Mouse (Mus musculus): ENCODE measurements at regions not wholly inside any gene's neighbourhood (a gene's known extent, or its start where the extent isn't known, plus 50 kb on each side); places are given as distances from the start of the nearest gene placed in this dataset.

GRCm38 (mm10) chr3:37916281-37916680 lies 192.0 kb upstream of the Gm5148 start:
- POLR2A ChIA-PET, result interaction anchor here in 1 of 4 experiments (0.5 kb wide), 1 partner anchor 496 kb away, joined by 3 read pairs; the partner anchor contains the start of genes Nudt6 and Spata5
- CTCF ChIA-PET, result no interaction called here

- POLR2A ChIA-PET, result no interaction called here
- CTCF ChIA-PET, result no interaction called here
Observed at GRCm38 (mm10) chr3:37915673-37916072, 191.4 kb upstream of the Gm5148 start.

GRCm38 (mm10) chr3:37914136-37914535 lies 189.8 kb upstream of the Gm5148 start:
- ChIA-PET POLR2A (interaction anchor here in 1 of 4 experiments (0.6 kb wide), 1 partner anchor 63 kb away, joined by 3 read pairs; no protein-coding TSS in a partner anchor), CTCF (no interaction called here)

GRCm38 (mm10) chr3:37909821-37910220 lies 185.5 kb upstream of the Gm5148 start:
- ChIA-PET POLR2A (no interaction called here), CTCF (no interaction called here)

GRCm38 (mm10) chr3:37909008-37909407 lies 184.7 kb upstream of the Gm5148 start:
- POLR2A ChIA-PET, result no interaction called here
- CTCF ChIA-PET, result no interaction called here

DNA sequence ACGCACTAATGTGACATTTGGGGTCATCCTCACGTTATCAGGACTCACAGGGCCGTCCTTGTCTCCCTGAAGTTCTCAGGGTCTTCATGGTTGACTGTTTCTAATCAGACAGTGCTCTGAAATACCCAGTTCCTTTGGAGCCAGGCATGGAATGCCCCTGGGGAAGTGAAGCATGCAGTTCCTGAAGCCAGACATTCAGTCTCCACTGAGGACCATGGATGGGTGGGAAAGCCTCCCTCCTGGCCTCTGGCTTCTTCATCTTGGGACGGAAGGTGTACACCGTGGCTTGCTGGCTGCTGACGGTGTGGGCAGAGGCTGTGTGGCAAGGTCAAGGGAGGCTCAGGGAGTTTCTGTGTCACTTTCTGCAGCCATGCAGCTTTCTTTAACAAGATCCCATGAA lies 184.2 kb upstream of the Gm5148 start:
- CTCF ChIA-PET, result no interaction called here
- POLR2A ChIA-PET, result no interaction called here

DNA sequence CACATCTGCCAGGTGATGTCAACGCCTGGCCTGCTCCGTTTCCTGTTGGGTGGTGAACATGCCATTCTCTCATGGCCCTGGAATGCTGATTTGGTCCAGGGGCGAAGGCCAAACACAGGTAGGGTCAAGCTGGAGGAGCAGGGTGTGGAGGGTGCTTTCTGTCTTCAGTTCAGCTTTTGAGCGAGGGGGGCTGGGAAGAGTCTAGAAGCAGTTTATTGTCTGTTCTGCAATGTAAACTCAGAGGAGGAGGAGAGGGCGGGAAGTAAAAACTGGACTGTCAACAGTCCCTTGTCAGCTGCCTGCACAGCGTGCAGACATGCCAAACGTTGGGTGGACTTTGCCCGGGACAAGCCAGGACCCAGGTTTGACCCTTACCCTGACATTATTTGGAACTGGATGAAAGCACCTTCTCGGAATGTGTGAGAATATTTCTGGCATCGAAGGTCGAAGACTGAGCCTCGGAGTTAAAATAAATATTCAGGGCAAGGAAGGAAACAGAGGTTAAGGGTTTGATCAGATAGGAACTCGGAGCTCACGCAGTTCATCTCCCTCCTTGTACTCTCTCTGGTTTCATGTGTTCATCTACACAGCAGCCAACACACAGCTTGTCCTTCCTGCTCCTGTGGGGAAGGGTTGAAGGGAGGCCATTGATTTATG lies 183.3 kb upstream of the Gm5148 start:
- POLR2A ChIA-PET, result no interaction called here
- CTCF ChIA-PET, result no interaction called here

DNA sequence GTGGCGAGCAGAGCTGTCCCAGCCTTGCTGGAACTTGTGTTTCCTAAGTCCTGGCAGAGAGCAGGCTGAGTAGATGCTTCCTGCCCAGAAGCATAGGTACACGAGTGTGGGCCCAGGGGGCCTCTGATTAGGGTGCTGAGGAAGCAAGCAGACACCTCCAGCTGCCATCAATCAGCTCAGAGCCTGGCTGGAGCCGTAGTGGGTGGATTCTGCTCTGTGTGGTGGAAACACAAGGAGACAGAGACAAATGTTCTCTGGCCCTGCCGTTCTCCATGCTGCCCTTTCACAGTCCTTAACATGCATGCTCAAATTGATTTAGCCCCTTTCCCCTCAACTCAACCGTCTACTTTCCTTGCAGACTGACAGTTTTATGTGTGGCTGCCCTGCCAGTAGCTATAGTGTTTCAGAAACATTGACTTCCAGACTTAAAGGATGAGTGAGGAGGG lies 182.5 kb upstream of the Gm5148 start:
- ChIA-PET CTCF (no interaction called here), POLR2A (interaction anchor here in 1 of 4 experiments (0.6 kb wide), 1 partner anchor 452 kb away, joined by 3 read pairs; no protein-coding TSS in a partner anchor)

DNA sequence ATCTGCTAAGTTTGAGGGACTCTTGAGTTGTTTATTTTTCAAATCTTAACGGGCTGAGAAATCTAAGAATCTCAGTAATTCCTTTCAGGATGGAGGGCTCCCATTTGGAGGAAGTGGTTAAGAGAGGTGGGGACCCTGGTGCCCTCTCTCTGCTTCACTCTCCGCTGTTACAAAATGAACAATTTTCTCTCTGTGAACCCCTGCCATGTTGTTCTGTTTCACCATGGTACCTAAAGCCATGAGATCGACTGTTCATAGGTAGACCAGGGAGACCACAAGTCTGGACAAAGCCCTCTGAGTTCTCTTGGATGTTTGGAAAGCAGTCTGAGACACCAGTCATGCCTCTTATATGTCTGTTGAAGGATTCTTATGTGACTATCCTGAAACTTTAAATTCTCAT lies 179.9 kb upstream of the Gm5148 start:
- ChIA-PET CTCF (no interaction called here), POLR2A (no interaction called here)

GRCm38 (mm10) chr3:37903482-37903881 lies 179.2 kb upstream of the Gm5148 start:
- CTCF ChIA-PET, result no interaction called here
- POLR2A ChIA-PET, result no interaction called here

- POLR2A ChIA-PET, result no interaction called here
- CTCF ChIA-PET, result no interaction called here
Observed at GRCm38 (mm10) chr3:37903021-37903420, 178.7 kb upstream of the Gm5148 start.

DNA sequence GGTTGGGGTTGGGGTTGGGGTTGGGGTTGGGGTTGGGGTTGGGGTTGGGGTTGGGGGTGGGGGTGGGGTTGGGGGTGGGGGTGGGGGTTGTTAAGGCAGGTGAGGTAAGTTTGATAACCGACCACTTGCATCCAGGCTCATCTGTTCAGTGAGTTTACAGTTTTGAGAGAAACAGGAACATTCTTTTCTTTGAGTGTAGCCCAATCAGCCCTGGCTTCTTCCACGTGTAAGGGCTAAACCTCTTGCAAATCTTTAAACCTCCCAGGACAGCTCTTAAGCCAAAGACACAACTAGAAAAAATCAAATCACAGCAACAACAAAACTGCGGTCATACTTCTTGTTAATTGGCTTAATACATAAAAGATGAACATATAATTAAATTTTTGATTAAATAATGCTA lies 173.1 kb upstream of the Gm5148 start:
- ChIA-PET CTCF (no interaction called here), POLR2A (interaction anchor here in 1 of 4 experiments (0.6 to 0.7 kb wide), 3 partner anchors 279 to 554 kb away, joined by 3 to 9 read pairs (median 3); no protein-coding TSS in a partner anchor)

DNA sequence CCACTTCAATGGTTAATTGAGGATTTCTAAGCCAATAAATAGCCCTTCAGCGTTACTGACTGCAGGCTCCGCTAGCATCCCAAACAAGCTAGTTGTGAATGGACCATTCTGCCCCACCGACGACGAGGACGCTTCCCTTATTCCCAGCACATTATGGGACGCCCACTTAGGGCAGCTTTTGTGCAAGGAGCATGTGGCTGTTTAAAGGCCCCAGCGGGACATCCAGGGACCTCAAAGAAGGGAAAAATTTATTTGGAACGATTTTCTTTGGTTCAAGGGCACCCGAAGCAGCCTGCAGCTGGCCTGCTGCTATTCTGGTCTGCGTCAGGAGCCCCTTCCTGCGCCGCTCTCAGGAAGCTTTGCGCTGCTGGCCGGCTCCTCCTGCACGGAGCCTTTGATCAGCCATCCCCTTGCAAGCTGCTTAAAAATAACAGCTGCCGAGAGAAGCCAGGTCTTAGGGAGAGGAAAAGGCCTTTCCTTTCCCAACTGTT lies 172.6 kb upstream of the Gm5148 start:
- ChIA-PET CTCF (no interaction called here), POLR2A (interaction anchor here in 1 of 4 experiments (0.6 to 0.9 kb wide), 3 partner anchors 185 to 554 kb away, joined by 3 read pairs; no protein-coding TSS in a partner anchor)

DNA sequence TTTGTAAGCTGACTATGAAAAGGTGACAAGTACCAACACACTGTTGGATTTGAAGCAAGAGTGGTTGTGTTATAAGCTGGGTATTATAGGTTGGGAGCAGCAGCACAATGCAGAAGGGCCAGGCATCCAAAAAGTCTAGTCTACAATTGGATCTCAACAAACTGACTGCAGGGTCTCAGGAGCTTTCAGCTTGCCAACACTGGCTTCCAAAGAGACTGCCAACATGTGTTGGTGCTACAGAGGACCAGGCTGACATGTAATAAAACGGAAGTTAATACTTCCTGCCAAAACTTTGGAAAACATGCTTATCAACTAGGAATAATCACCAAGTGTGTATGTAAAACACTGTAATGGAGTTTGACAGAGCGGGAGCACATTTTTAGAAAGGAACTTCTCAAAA lies 170.3 kb upstream of the Gm5148 start:
- CTCF ChIA-PET, result no interaction called here
- POLR2A ChIA-PET, result no interaction called here

DNA sequence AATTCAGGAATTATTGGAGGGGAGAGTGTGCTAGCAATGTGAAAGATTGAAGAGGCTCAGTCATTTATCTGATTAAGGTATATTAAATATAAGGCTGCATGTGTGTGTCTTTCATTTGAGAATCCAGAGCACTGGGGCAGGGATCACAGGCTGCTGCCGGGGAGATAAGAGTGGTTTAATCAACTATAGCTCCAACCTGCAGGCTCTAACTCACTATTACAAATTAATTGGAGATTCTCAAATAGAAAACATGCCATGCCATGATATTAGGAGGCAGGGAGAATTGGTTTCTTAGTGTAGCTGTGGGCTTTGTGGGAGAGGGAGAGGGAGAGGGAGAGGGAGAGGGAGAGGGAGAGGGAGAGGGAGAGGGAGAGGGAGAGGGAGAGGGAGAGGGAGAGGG lies 165.9 kb upstream of the Gm5148 start:
- CTCF ChIA-PET, result no interaction called here
- POLR2A ChIA-PET, result no interaction called here

DNA sequence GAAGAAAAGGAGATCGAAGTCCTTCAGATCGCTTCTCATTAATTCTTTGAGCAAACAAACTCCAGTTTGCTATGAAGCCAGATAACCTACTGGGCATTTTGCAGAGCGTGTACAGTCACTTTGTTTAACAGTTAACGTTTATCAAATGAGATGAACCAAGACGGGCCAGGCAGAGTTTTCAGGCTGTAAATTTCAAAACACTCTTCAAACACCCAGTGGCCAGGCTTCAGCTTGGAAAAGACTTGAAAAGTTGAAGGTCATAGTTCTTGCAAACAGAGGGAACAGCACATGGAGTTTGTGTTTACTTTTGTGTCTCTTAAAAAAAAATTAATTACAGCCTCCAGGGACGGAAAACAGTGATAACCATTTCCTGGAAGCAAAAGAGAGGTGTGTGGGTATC lies 164.2 kb upstream of the Gm5148 start:
- ChIA-PET CTCF (interaction anchor here in 1 of 4 experiments (1.0 kb wide), 1 partner anchor 20 kb away, joined by 3 read pairs; no protein-coding TSS in a partner anchor), POLR2A (interaction anchor here in 1 of 4 experiments (0.5 kb wide), 1 partner anchor 1011 kb away, joined by 3 read pairs; no protein-coding TSS in a partner anchor)

DNA sequence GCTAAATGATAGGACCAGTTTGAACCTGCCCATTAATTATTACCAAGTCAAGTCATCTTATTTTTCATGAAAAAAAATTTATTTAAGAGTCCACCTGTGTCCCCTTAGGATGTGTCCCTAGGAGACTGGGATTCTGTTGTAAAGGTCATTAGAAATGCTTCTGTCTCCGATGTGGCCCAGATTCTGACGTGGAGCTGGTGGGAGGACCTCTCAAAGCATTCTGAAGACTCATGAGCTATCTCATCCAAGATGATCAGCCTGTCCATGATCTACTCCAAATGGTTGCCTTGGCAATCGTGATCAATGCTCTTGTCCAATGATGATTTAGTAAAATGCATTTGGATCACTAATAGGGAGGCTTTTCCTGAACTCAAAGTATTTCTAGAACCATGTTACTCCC lies 163.4 kb upstream of the Gm5148 start:
- CTCF ChIA-PET, result interaction anchor here in 1 of 4 experiments (1.0 kb wide), 1 partner anchor 19 kb away, joined by 3 read pairs; no protein-coding TSS in a partner anchor
- POLR2A ChIA-PET, result no interaction called here

DNA sequence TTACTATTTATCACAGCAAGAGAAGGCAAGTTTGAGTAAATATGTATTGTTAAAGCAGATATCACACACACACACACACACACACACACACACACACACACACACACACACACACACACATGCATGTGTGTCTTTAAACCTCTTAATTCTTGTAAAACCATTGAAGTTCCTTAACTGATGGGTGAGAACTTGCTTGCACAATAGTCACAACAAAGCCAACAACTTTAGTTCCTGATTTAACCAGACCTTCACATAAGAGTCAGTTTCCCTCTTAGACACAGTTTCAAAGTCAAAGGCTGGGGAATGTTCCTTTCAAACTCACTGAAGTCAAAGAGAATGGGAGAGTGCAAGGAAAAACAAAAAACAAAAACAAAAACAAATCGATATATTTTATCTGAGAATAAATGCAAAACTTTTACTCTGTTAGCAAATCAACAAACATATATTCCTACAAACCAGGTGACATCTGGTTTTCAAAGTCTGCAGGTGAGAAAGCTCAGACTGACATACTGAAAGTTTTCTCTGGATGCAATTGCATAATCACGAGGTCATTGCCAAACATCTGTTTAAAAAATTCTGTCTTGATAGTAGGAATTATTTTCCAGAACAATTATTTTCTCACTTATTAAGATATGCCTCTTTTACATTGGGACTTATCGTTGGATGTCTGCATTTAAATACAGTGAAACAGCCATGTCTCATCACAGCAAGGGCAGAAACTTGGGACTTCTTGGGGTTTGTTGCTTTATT lies 162.6 kb upstream of the Gm5148 start:
- ChIA-PET CTCF (no interaction called here), POLR2A (no interaction called here)

DNA sequence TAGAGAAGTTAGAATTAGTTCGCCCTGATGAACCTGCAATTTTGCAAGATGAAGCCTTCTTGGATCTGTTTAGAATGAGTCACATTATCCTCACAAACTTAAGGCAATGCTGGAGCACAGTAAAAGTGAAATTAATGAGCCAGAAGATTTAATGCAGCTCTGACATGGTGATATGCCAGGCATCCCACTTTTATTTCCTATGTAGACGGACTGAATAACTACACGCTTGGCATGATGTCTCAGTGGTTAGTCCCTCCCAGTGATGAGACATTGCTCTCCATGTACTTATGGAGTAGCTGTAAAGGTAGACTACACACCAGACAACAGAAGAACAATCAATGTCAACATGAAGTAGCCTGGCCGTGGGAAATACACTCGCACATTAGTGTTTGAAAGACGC lies 161.5 kb upstream of the Gm5148 start:
- CTCF ChIA-PET, result no interaction called here
- POLR2A ChIA-PET, result no interaction called here

DNA sequence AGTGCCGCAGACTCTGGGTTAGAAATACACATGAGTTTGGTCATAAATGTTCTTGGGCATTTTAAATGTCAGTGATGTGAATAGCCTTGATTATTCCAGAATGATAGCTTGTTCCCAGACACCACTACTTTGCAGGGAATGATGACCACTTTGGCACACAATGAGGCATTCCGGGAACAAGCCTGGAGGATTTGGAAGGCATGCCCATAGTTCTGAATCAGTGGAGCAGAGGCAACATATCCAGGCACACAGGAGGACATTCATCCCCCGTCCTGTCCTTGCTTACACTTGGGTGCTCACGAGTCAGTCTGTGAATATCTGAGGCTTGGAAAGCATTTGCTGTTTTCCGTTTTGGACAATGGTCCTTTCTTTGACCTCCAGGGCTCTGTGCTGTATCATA lies 158.1 kb upstream of the Gm5148 start:
- POLR2A ChIA-PET, result no interaction called here
- CTCF ChIA-PET, result no interaction called here

- POLR2A ChIA-PET, result no interaction called here
- CTCF ChIA-PET, result interaction anchor here in 1 of 4 experiments (0.7 kb wide), 1 partner anchor 309 kb away, joined by 4 read pairs; no protein-coding TSS in a partner anchor
Observed at GRCm38 (mm10) chr3:37881016-37881415, 156.7 kb upstream of the Gm5148 start.

Measured in embryonic stem cell, embryonic (primary cell).